Mouse (Mus musculus): ENCODE measurements around the gene Enpp3.

DNA sequence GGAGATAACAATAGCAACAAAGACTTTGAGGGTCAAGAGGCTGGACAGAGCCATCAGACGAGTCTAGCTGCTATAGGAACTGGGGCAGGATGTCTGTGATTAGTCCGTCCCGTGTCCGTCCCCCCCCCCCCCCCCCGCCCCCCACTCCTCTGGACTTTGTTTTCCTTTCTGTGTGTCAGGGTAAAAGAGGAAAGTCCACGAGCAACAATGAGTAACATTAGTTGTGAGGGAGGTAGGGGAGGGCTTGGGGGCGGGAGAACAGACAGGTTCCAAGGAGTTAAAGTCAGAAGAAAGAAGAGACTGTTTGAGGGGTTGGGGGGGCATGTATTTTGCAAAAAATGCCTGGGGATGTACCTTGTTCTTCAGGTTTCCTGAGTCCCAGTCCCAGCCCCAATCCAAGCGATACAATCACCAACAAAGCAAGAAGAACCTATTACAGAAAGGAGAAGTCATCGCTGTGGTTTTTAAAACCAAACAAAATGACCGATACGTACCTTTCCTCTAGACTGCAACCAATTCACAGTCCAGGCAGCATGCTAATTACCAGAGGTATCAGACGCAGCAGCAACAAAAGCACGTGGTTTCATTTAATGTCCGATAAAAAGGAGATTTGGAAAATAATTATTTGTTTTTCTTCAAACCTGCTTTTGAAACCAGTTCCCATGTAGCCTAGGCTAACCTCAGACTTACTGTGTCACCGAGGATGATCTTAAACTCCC is 11.1 kb downstream of the Enpp3 start:
- TF ChIP-seq POLR2A (IDR thresholded peaks at IDR 0.05; ENCODE audit: low read depth, low read length) (no peak), CTCF (IDR thresholded peaks at IDR 0.05; ENCODE audit: extremely low read depth, insufficient read depth, insufficient read length, insufficient replicate concordance) (no peak)

Measured in spleen, adult 2 months (tissue).